Mouse (Mus musculus): Measurements from ENCODE around the gene Haus7.

DNA sequence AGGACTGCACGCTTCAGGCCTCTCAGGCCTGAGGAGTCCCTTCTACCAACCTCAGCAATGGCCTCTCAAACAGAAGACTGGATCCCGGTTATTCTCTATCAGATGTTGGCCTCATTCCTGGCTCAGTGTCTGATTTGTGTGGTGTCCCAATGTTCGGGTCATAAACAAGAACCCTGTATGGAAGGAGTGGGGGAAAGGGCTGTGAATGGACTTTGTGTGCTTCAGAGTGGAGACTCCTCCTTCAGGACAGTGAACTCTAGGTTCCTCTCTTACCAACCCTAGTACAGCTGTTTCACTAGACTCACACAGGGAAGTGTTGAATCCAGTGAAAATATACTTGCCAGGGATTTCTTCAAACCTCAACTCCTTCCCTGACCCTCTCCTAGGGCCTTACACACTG, 9.5 kb upstream of the Haus7 start:
- TF ChIP-seq POLR2A (IDR thresholded peaks at IDR 0.05; ENCODE audit: insufficient read length, low read depth) (no peak), TCF12 (IDR thresholded peaks at IDR 0.05; ENCODE audit: insufficient read depth, poor library complexity, severe bottlenecking) (no peak), TCF3 (IDR thresholded peaks at IDR 0.05; ENCODE audit: insufficient read length, low read depth) (no peak), USF1 (IDR thresholded peaks at IDR 0.05; ENCODE audit: low read depth) (no peak), MYOG (IDR thresholded peaks at IDR 0.05; ENCODE audit: control insufficient read depth in 1 of 3, insufficient read depth in 1 of 3, insufficient read length in 2 of 3, low read depth in 2 of 3) (no peak), REST (IDR thresholded peaks at IDR 0.05; ENCODE audit: insufficient read depth, insufficient read length) (no peak), MYOD1 (IDR thresholded peaks at IDR 0.05; ENCODE audit: control insufficient read depth in 1 of 3, insufficient read length in 2 of 3, low read depth in 2 of 3) (no peak), CEBPB (IDR thresholded peaks at IDR 0.05; ENCODE audit: insufficient read depth, poor library complexity, severe bottlenecking) (no peak), POLR2AphosphoS2 (IDR thresholded peaks at IDR 0.05; ENCODE audit: insufficient read length, low read depth) (no peak), MAX (IDR thresholded peaks at IDR 0.05; ENCODE audit: low read depth) (no peak)
